Mouse (Mus musculus) heart, embryonic 16.5 days (tissue): ENCODE results near the gene Gpr26. TPM values are rescaled to one million over a fixed set of nuclear protein-coding genes. Genes with fewer than 3 reads are reported as not detected.

ENCODE experiments used
- ATAC-seq: fragments of 200-750 bp; cut with Nextera tagmentation; replicated peaks from 2 replicates; pipeline ENCODE4 v1.8.0; 2017; ENCODE audit warnings: moderate number of reproducible peaks; ENCODE audit not compliant: insufficient read depth, low FRiP score; ENCODE audit errors: extremely low read depth
- H3K27ac ChIP-seq: fragments of 300-500 bp; sonication (generic); 2 replicates; pipeline ENCODE4 v1.5.1; 2014; ENCODE audit warnings: mild to moderate bottlenecking, low read length, control low read depth, moderate library complexity
- H3K27me3 ChIP-seq: fragments of 300-500 bp; sonication (generic); 2 replicates; pipeline ENCODE4 v1.6.1; 2014; ENCODE audit warnings: low read length, mixed read lengths; ENCODE audit not compliant: control insufficient read depth, insufficient read depth
- H3K36me3 ChIP-seq: fragments of 300-500 bp; sonication (generic); 2 replicates; pipeline ENCODE4 v1.6.1; 2014; ENCODE audit not compliant: control insufficient read depth, insufficient read depth
- H3K4me1 ChIP-seq: fragments of 300-500 bp; sonication (generic); 2 replicates; pipeline ENCODE4 v1.6.1; 2014; ENCODE audit warnings: low read length, mixed read lengths; ENCODE audit not compliant: control insufficient read depth, insufficient read depth
- H3K4me2 ChIP-seq: fragments of 300-500 bp; sonication (generic); 2 replicates; pipeline ENCODE4 v1.6.1; 2014; ENCODE audit warnings: low read depth, mild to moderate bottlenecking, control low read depth, low read length
- H3K4me3 ChIP-seq: fragments of 300-500 bp; sonication (generic); 2 replicates; pipeline ENCODE4 v1.5.1; 2014; ENCODE audit warnings: mild to moderate bottlenecking, control low read depth, low read length
- H3K9ac ChIP-seq: fragments of 300-500 bp; sonication (generic); 2 replicates; pipeline ENCODE4 v1.6.1; 2014; ENCODE audit warnings: low read length, control low read depth
- H3K9me3 ChIP-seq: fragments of 300-500 bp; sonication (generic); replicated peaks from 2 replicates; pipeline ENCODE4 v1.6.1; 2016; ENCODE audit warnings: low read length; ENCODE audit not compliant: control insufficient read depth
- WGBS: fragments of 180-500 bp; shearing (Covaris S2); extraction: QIAGEN DNeasy Blood & Tissue Kit; methylation state at CpG from one replicate; pipeline ENCODE4 v1.1.7; 2014; 5-methylcytosine and 5-hydroxymethylcytosine counted together
- polyA plus RNA-seq: library from polyadenylated mRNA; unstranded; fragments of >200 nt; fragmentation: Nextera tagmentation; extraction: Ambion mirVana; gene quantifications from 2 replicates; pipeline ENCODE4 v1.2.1, GENCODE M21; 2015

Gpr26 gene
- polyA plus RNA-seq, 1 experiment from 2014 or later: not detected

- Histone ChIP-seq H3K36me3 (no peaks in the 10 kb centered on the region), H3K27me3 (peaks cover 45% of the 10 kb centered on the region), H3K4me3 (no peak overlapping the region), H3K4me2 (no peak overlapping the region), H3K4me1 (no peaks in the 10 kb centered on the region), H3K9ac (no peak overlapping the region), H3K9me3 (no peaks in the 10 kb centered on the region), H3K27ac (no peak overlapping the region)
- no peak for ATAC-seq
- WGBS: 18% methylated on average over 3 of the region's 3 CpGs
Observed at GRCm38 (mm10) chr7:131970255-131970654, 4.0 kb downstream of the Gpr26 start.

DNA sequence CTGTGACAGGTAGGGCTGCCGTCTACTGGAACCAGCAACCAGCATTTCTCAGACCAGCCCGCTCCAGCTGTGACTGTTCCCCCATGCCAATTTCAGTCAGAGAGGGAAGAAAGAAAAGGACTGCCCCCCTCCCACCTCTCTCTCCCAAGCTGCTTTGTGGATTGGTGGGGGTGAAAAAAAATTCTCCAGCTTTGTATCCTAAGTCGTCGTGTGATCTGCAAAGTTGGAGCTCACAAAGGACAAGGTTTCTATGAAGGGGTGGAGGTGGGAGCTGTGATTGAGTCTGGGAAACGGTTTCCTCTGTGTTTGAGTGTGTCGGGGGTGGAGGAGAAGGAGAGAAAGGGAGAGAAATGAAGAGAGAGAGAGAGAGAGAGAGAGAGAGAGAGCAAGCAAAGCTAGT is 9.6 kb downstream of the Gpr26 start:
- no peak for ATAC-seq
- no peak overlapping the region for H3K4me3 ChIP-seq
- WGBS: 54% methylated on average over 6 of the region's 6 CpGs
- no peaks in the 10 kb centered on the region for H3K36me3 ChIP-seq
- no peak overlapping the region for H3K4me2 ChIP-seq
- H3K27me3 ChIP-seq: no peaks in the 10 kb centered on the region
- H3K9ac ChIP-seq: no peak overlapping the region
- no peaks in the 10 kb centered on the region for H3K4me1 ChIP-seq
- no peak overlapping the region for H3K27ac ChIP-seq
- H3K9me3 ChIP-seq: no peaks in the 10 kb centered on the region

- H3K27me3 ChIP-seq: no peaks in the 10 kb centered on the region
- no peak overlapping the region for H3K9ac ChIP-seq
Observed at GRCm38 (mm10) chr7:131978609-131979008, 12.3 kb downstream of the Gpr26 start.

DNA sequence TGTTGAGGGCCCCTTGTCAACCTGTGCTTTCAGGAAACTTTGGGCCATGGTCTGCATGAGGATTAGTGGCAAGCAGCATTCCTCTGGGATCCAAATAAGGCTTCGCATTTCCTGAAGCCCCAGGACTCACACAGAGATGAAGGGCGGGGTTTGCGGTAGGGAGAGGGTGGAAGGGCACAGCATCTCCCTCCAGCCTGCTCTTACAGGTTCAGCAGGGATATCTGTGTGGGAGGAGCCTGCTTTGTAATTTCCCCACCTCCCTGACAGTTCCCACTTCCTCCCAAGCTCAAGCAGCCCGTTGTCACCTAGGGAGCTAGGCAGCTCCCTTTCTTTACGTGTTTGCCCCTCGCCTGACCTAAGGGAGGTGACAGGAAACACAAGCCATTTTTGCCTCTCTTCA is 22.8 kb downstream of the Gpr26 start:
- H3K9me3 ChIP-seq: no peaks in the 10 kb centered on the region
- no peak overlapping the region for H3K27ac ChIP-seq
- H3K36me3 ChIP-seq: no peaks in the 10 kb centered on the region
- WGBS: 14% methylated on average over 6 of the region's 6 CpGs
- H3K9ac ChIP-seq: no peak overlapping the region
- no peak overlapping the region for H3K4me2 ChIP-seq
- no peak overlapping the region for H3K4me3 ChIP-seq
- no peaks in the 10 kb centered on the region for H3K4me1 ChIP-seq
- ATAC-seq: no peak
- no peaks in the 10 kb centered on the region for H3K27me3 ChIP-seq

More at GRCm38 (mm10) chr7:131978609-131979008, 12.3 kb downstream of the Gpr26 start:
- ATAC-seq: no peak
- Histone ChIP-seq H3K4me1 (no peaks in the 10 kb centered on the region), H3K4me3 (no peak overlapping the region), H3K9me3 (no peaks in the 10 kb centered on the region), H3K27ac (no peak overlapping the region), H3K4me2 (no peak overlapping the region), H3K36me3 (no peaks in the 10 kb centered on the region)
- 84% methylated on average over 11 of the region's 11 CpGs for WGBS

DNA sequence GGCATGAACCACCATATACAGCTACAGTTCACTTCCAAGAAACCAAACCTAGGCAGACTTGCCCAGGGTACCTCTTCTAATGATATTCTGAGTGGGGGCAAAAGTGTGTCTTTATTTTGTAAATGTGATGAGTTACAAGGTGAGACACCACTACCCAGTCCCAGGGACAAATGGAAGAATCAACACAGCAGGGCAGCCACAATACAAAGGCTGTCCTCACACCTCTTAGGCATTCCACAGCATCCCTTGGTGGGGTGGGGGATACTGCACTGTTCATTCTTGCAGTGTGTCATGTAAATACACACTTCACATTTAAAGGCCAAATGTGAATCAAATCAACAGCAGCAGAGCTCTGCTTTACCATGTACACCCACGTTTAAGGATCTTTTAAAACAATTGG is 26.0 kb downstream of the Gpr26 start:
- no peak overlapping the region for H3K4me3 ChIP-seq
- H3K27me3 ChIP-seq: no peaks in the 10 kb centered on the region
- no peaks in the 10 kb centered on the region; the same call in 1 of the 2 replicates for H3K9me3 ChIP-seq
- no peaks in the 10 kb centered on the region for H3K4me1 ChIP-seq
- no peak overlapping the region for H3K27ac ChIP-seq
- H3K4me2 ChIP-seq: no peak overlapping the region
- no peak for ATAC-seq
- WGBS: 60% methylated on average over 1 of the region's 1 CpGs
- no peak overlapping the region for H3K9ac ChIP-seq
- H3K36me3 ChIP-seq: no peaks in the 10 kb centered on the region

DNA sequence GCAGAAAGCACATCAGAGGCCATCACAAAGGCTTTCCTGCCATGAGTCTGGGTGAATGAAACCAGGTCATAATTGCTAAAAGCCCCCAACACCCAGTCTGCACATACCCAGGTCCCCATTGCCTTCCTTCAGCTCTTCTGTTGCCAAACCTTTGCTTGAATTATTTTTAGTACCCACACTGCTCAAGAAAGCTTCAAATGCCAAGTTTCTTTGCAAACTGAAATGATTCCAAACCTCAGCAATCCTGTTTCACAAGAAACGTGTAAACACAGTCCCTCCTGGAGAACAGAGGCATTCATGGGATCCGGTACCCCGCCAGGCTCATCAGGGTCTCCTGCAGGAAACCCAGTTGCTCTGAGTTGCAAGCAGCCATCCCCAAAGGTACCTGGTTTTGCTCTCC is 26.6 kb downstream of the Gpr26 start:
- H3K27ac ChIP-seq: no peak overlapping the region
- 66% methylated on average over 3 of the region's 3 CpGs for WGBS

DNA sequence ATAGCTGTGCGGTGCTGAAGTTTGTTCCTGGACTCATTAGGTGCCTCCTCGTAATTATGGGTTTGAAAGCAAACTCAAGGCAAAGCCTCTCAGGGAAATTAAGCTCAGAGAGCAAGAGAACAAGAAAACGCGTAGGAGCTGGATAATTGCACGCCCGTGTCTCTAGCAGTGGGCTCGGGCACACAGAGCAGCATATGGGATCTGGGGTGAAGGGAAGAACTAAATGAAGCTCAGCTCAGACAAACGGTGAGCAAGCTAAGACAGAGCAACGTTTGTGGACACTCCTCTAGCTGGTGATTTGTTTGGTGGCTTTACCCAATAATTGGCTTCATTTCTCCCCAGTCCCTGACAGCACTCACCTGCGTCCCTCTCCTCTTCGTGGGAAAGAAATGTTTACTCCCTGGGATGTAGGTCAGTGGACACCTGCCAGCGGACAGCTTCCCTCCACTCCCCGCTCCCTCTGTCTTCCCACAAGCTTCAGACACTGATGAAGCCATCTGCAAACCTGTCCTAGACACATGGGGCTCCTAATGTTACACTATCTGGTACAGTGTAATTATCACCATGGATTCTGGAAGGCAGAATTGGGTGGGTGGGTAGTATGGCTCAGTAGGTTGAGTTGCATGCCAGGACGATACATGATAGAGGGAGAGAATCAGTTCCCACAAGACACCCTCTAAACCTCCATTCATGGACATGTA is 39.9 kb downstream of the Gpr26 start:
- ATAC-seq: no peak
- WGBS: 74% methylated on average over 14 of the region's 14 CpGs
- no peak overlapping the region for H3K4me2 ChIP-seq
- no peak overlapping the region for H3K4me3 ChIP-seq
- H3K27me3 ChIP-seq: no peaks in the 10 kb centered on the region
- H3K36me3 ChIP-seq: no peaks in the 10 kb centered on the region
- no peak overlapping the region for H3K9ac ChIP-seq
- no peaks in the 10 kb centered on the region for H3K9me3 ChIP-seq
- H3K4me1 ChIP-seq: no peaks in the 10 kb centered on the region
- no peak overlapping the region for H3K27ac ChIP-seq

More for the DNA sequence above, 26.6 kb downstream of the Gpr26 start:
- Histone ChIP-seq H3K4me2 (no peak overlapping the region), H3K4me1 (no peaks in the 10 kb centered on the region), H3K27me3 (no peaks in the 10 kb centered on the region), H3K9me3 (no peaks in the 10 kb centered on the region; the same call in 1 of the 2 replicates), H3K36me3 (no peaks in the 10 kb centered on the region), H3K4me3 (no peak overlapping the region), H3K9ac (no peak overlapping the region)
- no peak for ATAC-seq

DNA sequence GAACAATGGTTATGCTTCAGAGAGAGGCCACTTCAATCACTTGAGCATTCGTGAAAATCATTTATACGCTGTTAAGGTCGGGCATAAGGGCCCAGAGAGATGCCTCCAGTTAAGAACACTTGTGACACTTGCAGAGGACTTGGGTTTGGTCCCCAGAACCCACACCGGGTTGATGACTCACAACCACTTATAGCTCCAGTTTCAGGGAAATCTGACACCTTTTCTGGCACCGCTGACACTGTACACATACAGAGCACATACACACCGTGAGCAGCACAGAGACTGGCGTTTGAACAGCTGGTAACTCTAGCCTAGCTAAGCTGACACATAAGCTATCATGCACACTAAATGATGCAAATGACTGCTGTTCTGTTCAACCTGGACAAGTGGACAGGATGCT is 42.7 kb downstream of the Gpr26 start:
- no peak overlapping the region for H3K4me2 ChIP-seq
- H3K4me3 ChIP-seq: no peak overlapping the region
- H3K9me3 ChIP-seq: no peaks in the 10 kb centered on the region
- no peaks in the 10 kb centered on the region for H3K4me1 ChIP-seq
- no peaks in the 10 kb centered on the region for H3K27me3 ChIP-seq
- H3K36me3 ChIP-seq: no peaks in the 10 kb centered on the region
- no peak for ATAC-seq
- WGBS: 71% methylated on average over 7 of the region's 7 CpGs
- no peak overlapping the region for H3K9ac ChIP-seq
- no peak overlapping the region for H3K27ac ChIP-seq

- no peaks in the 10 kb centered on the region for H3K36me3 ChIP-seq
- no peaks in the 10 kb centered on the region for H3K27me3 ChIP-seq
- no peak overlapping the region for H3K4me2 ChIP-seq
- 25% methylated on average over 1 of the region's 1 CpGs for WGBS
- H3K9me3 ChIP-seq: no peaks in the 10 kb centered on the region
- no peaks in the 10 kb centered on the region for H3K4me1 ChIP-seq
- no peak for ATAC-seq
- no peak overlapping the region for H3K9ac ChIP-seq
- H3K27ac ChIP-seq: no peak overlapping the region
- H3K4me3 ChIP-seq: no peak overlapping the region
Observed at GRCm38 (mm10) chr7:132012969-132013679, 46.9 kb downstream of the Gpr26 start.
